Mouse (Mus musculus) brain, embryonic 14.5 days (tissue): Measurements from ENCODE around the gene Crat. TPM values are rescaled to one million over a fixed set of nuclear protein-coding genes. Genes with fewer than 3 reads are reported as not detected.

Source experiments
- DNase-seq: peaks from one replicate; pipeline ENCODE4 v3.0.0-alpha.2; 2011; ENCODE audit warnings: low read depth
- CTCF ChIP-seq: fragments of 200-500 bp; IDR thresholded peaks from 2 replicates; pipeline ENCODE4 v1.5.1; 2012; ENCODE audit warnings: inconsistent platforms, mild to moderate bottlenecking, moderate library complexity, borderline replicate concordance; ENCODE audit not compliant: insufficient read depth, insufficient read length; ENCODE audit errors: extremely low read depth
- POLR2A ChIP-seq: fragments of 200-500 bp; IDR thresholded peaks from 2 replicates; pipeline ENCODE4 v1.6.1; 2012; ENCODE audit warnings: mild to moderate bottlenecking, inconsistent platforms, borderline replicate concordance; ENCODE audit not compliant: poor library complexity, insufficient read depth, insufficient read length, severe bottlenecking; ENCODE audit errors: extremely low read depth
- polyA plus RNA-seq: library from polyadenylated mRNA; depleted of rRNA; stranded (reverse); fragments of >200 nt; gene quantifications from 2 replicates; pipeline ENCODE4 v1.2.3, GENCODE M21; 2012; rRNA removed

The Crat gene
- 28.3 and 31.3 TPM in 2 replicates for polyA plus RNA-seq

DNA sequence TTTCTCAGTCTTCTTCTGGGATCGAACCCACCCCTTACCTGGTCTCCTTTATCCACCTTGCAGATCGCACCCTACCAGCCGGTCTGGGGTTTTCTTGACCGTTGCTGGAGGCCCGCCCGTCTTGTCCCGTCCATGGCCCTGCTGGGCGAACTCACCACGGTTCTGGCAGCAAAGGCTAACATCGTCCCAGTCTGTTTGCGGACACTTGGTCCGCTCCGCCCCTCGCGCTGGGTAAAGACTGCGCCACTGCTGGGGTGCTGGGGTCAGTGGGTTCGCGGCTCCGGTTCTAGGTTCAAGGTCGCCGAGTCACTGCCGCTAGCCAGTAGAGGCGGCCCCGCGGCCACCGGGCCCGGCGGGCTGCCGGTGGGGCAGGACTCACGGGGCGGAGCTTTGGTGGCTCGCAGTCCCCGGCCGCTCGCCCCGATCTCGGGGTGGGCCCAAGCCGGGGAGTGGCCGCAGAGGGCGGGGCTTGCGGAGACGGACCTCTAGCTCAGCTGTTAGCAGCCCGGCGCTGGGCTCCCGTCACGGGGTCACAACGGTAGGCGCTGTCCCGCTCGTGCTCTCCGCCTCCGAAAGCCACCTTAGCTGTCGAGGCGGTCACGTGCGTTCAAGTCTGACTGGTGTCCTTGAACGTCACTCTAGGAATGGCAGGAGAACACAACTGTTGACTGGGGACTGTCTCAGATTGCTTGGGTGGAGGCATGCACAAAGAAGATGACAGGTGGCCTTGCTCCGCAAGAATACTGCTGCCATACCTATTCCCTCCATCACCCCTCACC is at the start of gene Crat:
Gene Crat (minus strand): TSS at position 657 of the 779 bp plus-strand sequence.
- DNase-seq, result peak; percentile 90
- TF ChIP-seq CTCF (no peak), POLR2A (peak; percentile 71)

DNA sequence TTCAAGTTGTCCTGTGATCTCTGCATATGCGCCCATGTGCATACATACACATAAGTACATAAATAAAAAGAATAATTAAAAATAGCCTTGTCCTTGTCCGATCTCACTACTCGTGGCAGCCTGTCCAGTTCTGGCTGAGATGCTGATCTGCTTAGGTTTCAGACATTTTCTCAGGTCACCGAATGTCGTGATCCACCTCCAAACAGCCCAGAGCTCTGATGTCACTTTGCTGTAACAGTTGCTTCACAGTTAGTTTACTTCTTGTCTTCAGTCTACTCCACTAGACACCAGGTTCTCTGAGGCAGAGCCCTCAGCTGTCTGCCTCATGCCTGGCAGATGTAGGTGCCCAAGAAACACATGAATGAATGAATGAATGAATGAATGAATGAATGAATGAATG is 48.8 kb upstream of the Crat start:
- TF ChIP-seq POLR2A (no peak), CTCF (no peak)
- no peak for DNase-seq

DNA sequence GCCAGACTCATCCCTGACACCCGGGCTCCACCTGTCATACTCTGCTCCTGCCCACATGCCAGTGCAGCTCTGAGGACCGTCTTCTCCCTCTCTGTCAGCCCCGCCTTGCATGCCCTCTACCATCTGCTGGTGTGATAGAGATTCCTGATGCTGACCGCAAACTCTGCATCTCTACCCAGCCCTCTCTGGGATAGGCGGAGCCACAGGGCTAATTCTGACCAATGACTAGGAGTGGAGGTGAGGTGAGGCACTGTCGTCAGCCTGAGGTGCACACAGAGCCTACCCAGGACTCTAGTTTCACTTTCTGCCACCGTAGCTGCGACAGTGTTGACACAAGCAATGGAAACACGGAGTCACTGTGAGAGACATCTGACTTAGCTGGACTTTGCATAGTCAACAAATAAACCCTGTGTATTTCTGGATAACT is 48.3 kb upstream of the Crat start:
- TF ChIP-seq CTCF (no peak), POLR2A (no peak)
- peak; percentile 70 for DNase-seq

DNA sequence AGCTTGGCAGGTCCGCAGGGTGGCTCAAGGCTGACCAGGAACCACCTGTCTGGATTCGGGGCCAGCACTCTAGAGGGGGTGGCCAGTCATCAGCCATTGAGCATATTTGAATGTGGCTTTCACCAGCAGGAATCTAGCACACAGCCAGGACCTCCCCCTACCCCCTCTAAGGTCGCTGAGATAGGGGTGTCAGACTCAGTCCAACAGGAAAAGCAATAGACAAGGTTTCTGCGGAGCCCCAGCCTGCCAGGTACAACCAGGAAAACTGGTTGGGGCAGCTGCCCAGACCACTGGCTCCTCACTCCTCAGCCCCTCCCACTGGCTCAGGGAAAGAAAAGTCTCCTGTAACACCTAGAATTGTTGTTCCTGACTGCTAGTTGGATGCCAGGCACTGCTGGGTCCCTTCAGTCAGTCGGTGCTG is 47.7 kb upstream of the Crat start:
- no peak for DNase-seq
- no peak for TF ChIP-seq POLR2A
- no peak for TF ChIP-seq CTCF

DNA sequence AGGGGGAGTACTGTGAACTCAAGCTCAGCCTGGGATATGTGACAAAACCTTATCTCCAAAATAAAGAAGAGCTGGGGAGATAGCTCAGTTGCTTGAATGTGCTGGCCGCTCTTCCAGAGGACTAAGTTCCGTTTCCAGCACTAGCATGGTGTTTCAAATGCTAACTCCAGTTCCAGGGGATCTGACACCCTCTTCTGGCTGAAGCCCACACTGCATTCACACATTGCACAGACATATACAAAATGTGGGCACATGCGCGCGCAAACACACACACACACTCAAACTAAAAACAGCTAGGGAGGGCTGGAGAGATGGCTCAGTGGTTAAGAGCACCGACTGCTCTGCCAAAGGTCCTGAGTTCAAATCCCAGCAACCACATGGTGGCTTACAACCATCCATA is 43.6 kb upstream of the Crat start:
- no peak for DNase-seq
- TF ChIP-seq CTCF (peak; percentile 14; the same call in 1 of the 2 replicates), POLR2A (no peak)

DNA sequence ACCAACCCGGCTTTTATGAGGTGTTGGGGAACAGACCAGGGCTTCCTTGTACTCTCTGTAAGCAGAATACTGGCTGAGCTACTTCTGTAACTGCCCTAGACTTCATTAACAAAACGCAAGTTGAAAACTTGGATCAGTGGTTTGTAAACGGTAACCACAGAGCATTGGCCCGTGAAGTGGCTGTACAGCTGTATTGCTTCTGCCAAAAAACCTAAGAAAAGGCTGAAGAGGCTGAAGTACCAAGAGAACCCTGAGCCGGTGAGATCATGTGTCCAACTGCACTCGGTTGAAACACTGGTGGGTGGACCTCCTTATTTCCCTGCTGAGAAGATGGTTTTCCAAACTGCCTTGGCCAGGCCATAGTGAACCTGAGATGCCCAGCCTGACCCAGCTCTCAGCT is 42.7 kb upstream of the Crat start:
- no peak for DNase-seq
- TF ChIP-seq POLR2A (no peak), CTCF (no peak)

DNA sequence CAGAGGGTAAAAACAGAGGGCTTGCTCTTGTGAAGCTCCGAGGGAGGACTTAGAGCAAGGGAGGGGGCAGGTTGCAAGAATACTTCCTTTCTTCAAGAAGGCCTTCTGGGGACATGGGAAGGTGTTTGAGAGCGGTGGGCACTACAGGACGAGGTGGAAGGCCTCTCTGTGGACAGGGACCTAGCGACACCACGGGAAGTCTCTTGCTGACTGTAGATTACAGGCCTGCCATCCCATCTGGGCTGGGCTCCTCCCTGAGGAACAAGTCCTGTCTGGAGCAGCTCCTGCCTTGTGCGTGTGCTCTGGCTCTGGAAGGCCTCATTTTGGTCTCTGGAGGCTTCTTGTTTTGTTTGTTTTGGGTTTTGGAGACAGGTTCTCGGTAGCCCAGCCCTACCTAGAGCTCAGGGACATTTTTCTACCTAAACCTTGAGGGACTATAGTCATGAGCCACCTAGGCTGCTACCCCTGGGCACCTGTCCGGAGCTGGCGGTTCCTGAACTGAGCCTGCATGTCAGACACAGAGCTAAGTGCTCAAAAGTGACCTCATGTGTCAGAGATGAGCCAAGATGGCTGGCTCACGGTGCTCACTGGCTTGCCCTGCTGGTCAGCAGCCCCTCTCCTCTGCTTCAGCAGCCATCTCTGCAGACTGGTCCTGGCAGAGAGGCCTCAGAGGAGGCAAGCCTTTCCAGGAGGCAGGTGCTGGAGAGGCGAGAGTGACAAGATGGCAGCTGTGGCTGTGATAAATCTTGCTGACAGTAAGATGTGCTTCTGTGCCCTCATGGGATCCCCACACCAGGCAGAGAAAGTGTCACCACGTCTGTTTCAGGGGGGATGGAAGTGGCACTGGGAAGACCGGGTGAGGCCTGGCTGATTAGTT is 40.7 kb upstream of the Crat start:
- no peak for DNase-seq
- TF ChIP-seq CTCF, result no peak
- TF ChIP-seq POLR2A, result no peak

DNA sequence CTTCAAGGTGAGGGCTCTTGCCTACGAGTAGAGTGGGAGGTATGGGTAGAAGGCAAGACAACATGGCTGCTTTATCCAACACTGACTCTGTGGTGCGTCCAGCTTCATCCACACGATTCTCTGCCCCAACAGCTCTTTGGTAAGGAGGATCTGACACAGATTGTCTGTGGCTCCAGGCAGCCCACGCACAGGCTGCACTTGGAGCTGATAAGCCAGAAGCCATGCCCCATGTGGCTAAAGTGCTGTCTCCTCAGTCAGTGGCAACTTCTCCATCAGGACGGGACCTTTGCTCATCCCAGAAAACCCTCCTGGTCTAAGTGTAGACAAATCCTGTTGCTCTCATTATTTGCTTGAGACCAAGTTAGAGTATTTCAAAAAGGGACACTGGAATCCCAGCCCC is 39.0 kb upstream of the Crat start:
- DNase-seq, result no peak
- no peak for TF ChIP-seq CTCF
- no peak for TF ChIP-seq POLR2A

DNA sequence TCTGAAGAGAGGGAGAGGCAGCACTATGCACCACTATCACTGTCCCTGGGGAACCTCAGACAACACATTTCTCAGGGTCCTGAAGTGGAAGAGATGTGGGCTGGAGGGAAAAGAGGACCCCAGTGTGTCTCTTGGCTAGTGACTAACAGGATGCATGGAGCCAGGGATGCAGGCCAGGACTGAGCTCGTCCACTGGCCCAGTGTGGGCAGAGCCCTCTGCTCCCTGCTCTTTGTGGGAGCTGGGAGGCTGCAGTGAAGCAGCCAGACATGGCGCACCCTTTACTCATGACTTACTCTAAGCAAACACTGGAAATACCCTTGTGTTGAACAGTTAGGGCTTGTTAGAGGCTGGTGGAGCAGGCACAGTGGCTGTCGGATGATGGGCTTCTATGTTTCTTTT is 38.0 kb upstream of the Crat start:
- DNase-seq, result no peak
- no peak for TF ChIP-seq CTCF
- no peak for TF ChIP-seq POLR2A

DNA sequence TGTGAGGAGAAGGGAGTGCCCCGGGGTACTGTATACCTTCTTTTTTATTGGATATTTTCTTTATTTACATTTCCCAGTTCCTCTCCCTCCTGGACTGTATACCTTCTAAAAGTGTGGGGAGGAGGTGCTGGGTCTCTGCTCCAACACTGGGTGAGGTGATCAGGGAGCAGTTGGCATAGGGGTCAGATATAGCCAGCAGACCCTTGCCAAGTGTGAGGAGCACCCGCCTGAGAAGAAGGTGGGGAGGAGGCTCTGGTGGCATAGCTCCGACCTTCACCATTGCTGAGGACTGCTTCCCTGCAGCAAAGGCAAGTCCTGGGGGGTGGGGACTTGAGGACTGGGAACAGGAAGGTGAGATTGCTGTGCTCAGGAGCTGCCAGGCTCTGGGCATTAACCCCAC is 35.9 kb upstream of the Crat start:
- no peak for DNase-seq
- TF ChIP-seq POLR2A (no peak), CTCF (no peak)

DNA sequence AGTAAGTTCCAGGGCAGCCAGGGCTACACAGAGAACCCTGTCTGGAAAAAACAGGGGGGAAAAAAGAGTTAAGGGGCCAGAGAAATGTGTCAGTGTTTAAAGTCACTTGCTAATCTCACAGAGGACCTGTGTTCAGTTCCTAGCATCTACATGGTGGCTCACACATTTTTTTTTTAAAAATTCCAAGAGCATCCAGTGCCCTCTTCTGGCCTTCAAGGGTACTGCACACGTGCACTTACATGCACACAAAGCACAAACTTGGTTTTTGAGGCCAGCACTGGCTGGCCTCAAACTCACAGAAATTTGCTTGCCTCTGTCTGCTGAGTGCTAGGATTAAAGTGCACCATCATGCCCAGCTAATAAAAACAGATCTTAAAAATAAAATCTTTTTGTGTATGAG is 34.9 kb upstream of the Crat start:
- DNase-seq, result no peak
- TF ChIP-seq POLR2A (no peak), CTCF (peak; percentile 48; the same call in 1 of the 2 replicates)

DNA sequence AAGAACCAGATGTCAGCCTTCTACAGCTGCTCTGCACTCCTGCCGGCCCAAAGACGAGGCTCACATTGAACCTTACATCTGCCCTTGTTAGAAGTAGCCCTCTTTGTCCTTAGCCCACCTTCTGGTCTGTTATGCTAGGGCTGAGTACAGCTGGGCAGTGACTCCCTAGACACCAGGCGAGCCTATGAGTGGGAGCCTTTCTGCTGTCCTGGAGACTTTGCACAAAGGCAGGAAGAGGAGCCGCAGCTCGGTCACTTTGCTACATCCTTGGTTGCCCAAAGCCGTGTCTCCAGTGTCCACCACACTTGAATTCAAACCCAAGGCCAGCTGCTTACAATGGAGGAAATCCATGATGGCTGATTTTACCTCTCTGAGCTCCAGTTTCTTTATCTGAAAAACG is 32.8 kb upstream of the Crat start:
- DNase-seq, result no peak
- TF ChIP-seq CTCF (no peak), POLR2A (no peak)
